Mouse (Mus musculus): ENCODE results near the gene Lhfp.

The Lhfp gene

GRCm38 (mm10) chr3:53041411-53042239 lies at the start of gene Lhfp:
Gene Lhfp, plus strand, starts transcription at chr3:53041528.
- peak; percentile 81 for DNase-seq (ENCODE audit: low spot score)

DNA sequence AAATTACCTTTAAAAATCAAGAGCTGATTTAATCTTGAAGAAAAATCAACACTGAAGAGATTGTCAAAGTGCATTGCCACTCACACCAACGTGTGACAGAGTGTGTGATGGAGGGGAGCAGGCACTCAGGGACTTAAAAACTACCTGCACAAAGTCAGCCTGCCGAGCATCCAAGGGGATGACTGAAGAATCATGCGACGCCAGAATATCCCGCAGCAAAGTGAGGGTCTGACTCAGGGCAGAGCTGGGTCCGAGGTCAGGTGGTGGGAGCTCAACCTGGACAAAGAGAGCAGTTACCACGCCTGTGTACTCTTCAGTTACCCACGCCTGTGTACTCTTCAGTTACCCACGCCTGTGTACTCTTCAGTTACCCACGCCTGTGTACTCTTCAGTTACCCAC lies 48.0 kb upstream of the Lhfp start:
- DNase-seq (ENCODE audit: low spot score): no peak

GRCm38 (mm10) chr3:52994666-52995065 lies 46.7 kb upstream of the Lhfp start:
- DNase-seq (ENCODE audit: low spot score): no peak

GRCm38 (mm10) chr3:52996635-52997034 lies 44.7 kb upstream of the Lhfp start:
- no peak for DNase-seq (ENCODE audit: low spot score)

DNA sequence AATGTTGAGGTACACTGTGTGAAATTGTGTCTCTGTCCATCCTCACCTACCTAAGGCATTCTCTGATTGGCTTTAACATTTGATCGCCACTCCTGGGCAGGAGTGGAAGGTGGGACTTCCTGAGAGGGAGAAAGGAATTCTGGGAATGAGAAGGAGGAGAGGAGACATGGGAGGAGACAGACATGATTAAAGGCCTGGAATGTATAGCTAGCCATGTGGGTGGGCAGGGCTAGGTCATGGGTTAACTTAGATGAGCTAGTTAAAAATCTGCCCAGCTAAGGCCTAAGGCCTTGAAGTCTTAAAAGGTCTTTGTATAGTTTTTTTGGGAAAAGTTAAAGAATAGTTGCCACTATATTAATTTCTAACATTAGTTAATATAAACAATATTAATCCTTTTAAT lies 43.9 kb upstream of the Lhfp start:
- DNase-seq (ENCODE audit: low spot score): no peak

DNA sequence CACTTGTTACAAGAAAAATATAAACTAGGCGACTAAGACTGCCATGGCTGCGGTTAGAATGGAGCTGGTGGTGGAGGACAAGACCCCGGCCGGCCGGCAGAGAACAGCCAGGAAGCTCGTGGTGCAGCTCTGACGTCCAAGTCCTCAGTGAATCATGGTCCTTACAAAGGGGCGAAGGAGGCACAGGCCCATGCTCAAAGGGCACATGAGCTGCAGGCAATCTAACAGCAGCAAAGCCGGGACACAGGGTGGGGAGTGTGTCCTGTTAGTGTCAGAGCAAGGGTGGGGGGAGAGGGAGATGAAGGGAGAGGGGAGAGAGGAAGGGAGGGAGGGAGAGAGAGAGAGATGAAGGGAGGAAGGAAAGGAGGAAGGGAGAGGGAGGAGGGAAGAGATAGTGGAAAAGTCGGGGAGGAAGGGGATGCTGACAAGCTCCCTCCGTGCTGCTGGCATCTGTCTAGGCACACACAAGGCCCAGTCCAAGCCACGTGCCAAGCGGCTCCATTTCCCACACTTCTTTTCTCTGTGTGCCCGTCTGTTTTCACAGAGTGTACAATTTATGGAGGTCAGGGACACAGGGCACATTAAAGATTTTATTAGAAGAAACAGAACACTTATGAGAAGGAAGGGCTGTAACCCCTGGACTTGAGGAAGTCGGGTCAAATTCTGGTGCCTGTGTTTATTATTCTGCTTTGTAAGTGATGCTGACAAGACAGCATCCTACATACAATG lies 42.1 kb upstream of the Lhfp start:
- DNase-seq (ENCODE audit: low spot score): peak; percentile 13

GRCm38 (mm10) chr3:52999996-53000395 lies 41.3 kb upstream of the Lhfp start:
- no peak for DNase-seq (ENCODE audit: low spot score)

GRCm38 (mm10) chr3:53002076-53002475 lies 39.3 kb upstream of the Lhfp start:
- no peak for DNase-seq (ENCODE audit: low spot score)

GRCm38 (mm10) chr3:53004406-53005114 lies 36.8 kb upstream of the Lhfp start:
- peak; percentile 74 for DNase-seq (ENCODE audit: low spot score)

DNA sequence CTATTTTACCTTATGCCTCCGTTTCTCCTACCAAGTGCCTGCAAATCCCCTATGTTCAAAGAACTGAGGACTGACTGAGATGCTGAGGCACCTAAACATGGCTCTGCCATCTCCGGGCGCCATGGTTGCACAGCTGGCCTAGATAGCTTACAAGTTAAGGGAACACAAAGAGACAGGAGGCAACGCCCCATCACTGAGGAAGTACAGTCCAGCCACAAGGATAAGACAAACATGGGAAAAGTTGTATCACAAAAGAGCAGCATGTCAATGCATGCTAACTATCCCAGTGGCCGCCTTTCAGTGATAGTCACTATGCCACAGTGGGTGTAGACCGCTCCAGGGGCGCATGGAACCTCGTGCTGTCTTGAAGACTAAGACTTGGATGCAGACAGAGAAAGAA lies 33.9 kb upstream of the Lhfp start:
- no peak for DNase-seq (ENCODE audit: low spot score)

DNA sequence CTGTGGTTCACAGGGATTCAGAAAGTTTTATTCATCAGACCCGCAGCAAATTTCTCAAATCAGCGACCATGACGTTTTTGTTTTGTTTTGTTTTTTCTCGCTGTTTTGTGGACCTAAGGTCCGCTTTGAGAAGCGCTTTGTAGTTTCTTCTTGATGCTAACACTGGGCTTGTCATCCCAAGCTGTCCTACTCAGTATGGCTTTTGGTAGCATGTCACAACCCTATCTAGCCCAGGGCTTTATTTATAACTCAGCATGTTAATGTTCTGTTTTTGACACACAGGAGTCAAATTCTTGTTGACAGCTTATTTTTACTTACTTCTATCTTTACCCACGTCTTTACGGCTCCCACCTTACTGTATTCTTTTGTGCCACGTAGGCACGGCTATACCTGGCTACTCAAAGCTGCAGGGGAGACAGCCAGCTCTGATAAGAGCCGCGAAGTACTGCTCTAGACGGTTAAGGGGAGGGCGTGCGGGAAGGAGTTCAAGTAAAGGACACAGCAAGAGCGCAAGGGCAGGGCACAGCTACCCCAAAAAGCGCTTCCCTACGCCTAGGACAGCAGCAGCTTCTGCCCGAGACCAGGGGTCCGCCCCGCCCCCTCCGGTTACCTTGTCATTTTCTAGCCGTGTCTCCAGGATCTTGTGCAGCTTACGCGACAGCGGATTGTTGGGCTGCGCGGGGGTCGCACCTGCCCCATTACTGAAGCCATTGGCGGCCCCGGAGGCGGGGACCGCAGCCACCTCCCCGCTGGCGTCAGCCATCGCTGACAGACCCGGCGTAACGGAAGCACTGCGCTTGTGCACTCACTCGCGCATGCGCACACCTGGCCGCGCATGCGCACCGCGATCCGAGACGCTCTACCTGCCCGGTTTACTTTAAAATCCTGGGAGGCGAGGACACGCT lies 24.6 kb upstream of the Lhfp start, which contains the start of gene Cog6:
TSS of gene Cog6 (minus strand) at position 802 of the 905 bp plus-strand sequence.
- DNase-seq (ENCODE audit: low spot score): peak; percentile 90

DNA sequence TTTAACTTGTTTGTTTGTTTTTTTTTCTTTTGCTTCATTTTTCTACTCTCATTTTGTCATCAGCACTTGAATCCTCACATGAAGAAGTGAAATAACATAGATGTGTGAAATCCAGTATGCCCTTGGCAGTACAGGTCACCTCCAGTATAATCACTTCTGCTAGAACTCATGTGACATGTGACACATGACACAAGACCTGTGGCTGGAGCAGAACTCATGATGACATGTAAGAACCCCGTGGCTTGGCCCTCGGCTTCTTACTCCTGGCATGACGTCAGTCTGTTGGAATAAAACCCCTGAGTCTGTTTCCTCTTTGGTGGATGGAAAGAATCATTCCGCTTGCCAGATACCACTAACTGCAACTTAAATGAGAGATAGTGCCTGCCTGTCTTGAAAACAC lies 14.0 kb upstream of the Lhfp start:
- DNase-seq (ENCODE audit: low spot score): no peak

- peak; percentile 88 for DNase-seq (ENCODE audit: low spot score)
These were observed 12.3 kb upstream of the Lhfp start for GRCm38 (mm10) chr3:53029046-53029445.

GRCm38 (mm10) chr3:53031586-53031985 lies 9.7 kb upstream of the Lhfp start:
- no peak for DNase-seq (ENCODE audit: low spot score)

- DNase-seq (ENCODE audit: low spot score): no peak
These were observed 8.9 kb upstream of the Lhfp start for GRCm38 (mm10) chr3:53032432-53032831.

- peak; percentile 86 for DNase-seq (ENCODE audit: low spot score)
These were observed 7.9 kb upstream of the Lhfp start for GRCm38 (mm10) chr3:53033448-53033847.

GRCm38 (mm10) chr3:53036076-53036475 lies 5.3 kb upstream of the Lhfp start:
- no peak for DNase-seq (ENCODE audit: low spot score)

DNA sequence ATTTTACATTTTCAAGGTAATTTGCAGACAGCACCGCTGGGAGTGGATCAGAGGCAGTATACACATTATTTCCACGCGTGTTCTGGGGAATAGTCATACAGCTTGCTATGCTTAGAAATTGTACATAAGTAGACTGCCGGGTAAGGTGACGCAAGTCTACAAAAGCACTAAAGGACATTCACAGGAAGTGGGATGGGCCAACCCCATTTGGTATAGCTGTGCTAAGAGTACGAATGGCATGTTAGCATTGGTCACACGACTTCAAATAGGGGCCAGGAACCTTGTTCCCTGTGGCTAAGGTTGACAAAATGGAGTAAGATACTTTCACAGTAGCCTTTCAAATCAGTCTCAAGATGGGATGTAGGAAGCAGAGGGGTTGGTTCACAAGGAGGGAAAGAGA lies 4.4 kb upstream of the Lhfp start:
- no peak for DNase-seq (ENCODE audit: low spot score)

DNA sequence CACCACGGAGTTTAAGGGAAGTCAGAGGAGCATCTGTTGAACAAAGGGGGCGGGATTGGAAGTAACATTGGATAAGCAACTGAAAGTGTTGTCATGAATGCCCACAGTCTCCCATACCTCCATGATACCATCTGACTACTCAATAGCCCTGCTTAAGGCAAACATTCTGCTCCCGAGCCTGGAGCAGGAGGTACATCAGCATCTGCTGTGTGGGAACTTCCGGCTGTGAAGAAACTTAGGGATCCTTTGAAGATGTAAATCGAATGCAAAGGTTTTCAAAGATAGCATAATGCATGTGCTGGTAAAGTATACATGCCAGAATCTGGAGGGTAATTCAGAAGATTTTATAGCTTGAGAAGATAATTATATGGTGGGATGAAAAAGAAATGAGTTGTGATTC lies 2.4 kb upstream of the Lhfp start:
- DNase-seq (ENCODE audit: low spot score): no peak

- no peak for DNase-seq (ENCODE audit: low spot score)
These were observed 1.6 kb upstream of the Lhfp start for GRCm38 (mm10) chr3:53039746-53040145.

DNA sequence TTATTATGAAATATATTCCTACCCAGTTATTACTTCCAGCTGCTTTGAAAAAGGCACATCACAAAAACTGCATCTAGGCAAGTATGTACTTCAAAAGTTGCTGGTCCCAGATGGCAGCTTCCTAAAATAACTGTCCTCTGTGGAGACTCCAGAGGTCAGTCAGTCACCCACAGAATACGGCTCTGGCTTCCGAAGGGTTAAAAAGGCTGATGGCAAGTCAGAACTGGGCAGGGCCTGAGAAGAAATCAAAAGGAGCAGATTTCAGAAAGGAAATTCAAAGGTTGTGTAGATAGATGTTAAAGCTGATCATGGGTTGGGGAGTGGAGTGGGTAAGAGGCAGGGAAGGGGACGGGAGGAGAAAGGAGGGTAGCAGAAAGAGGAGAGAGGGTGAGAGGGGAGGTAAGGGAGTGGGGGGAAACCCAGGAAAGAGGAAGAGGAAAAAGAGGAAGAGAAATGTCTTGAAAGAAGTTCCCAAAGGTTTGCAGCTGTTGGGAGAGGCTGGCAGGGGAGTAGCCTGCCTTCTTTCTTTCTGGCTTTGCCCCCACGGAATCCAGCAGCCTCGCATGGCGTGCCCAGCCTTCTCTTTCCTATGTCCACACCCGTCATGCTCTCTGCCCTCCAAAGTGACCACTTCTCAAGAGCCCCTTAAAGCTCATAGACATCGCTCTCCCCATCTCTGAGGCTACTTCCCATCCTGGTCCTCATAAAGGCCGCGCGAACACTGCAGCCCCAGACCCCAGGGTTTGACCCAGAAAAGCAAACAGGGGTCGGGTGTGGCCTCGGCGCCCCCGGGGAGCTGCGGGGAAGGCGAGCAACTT lies 526 bp upstream of the Lhfp start:
- no peak for DNase-seq (ENCODE audit: low spot score)
